In genomic region chr11:117759267-117759666, GRCm38 (mm10) we compare ENCODE assay signal across 24 mouse cellular contexts. TPM values are rescaled to one million over a fixed set of nuclear protein-coding genes. Genes with fewer than 3 reads are reported as not detected.
DNase-seq lines count a peak whose midpoint lies in the region; ATAC-seq and TF ChIP-seq lines count a peak whose summit lies in the region.
"Had no signal": no experiment of that assay in that cellular context is flagged by ENCODE, and none has a peak within 500 bp of the region (broad histone marks: within the 10 kb centered on the region; RNA-seq: fewer than 3 reads in every experiment).

No protein-coding gene starts in this region.

- H3K27ac ChIP-seq in left cerebral cortex, adult 2 months: peak overlapping the region; percentile 32; the same call in 1 of the 2 replicates
- H3K27ac ChIP-seq: embryonic facial prominence, embryonic 13.5 days; hindbrain, embryonic 15.5 days; limb, embryonic 12.5 days; liver, embryonic 12.5 days; midbrain, embryonic 15.5 days had no signal

- no peak overlapping the region for H3K4me3 ChIP-seq in left cerebral cortex, adult 2 months
- H3K4me3 ChIP-seq: embryonic facial prominence, embryonic 13.5 days; hindbrain, embryonic 15.5 days; limb, embryonic 12.5 days; liver, embryonic 12.5 days; midbrain, embryonic 15.5 days had no signal

- ATAC-seq in cerebellum, adult (ENCODE audit: insufficient number of reproducible peaks, low FRiP score, low TSS enrichment): no peak
- ATAC-seq: forebrain, embryonic 14.5 days; liver, embryonic 12.5 days; midbrain, embryonic 15.5 days; Patski had no signal

- no peak for TF ChIP-seq CTCF in left cerebral cortex, adult 2 months (IDR thresholded peaks at IDR 0.05)

- DNase-seq in cerebellum, adult 11 months: peak; percentile 44
- no peak for DNase-seq in left cerebral cortex, adult 2 months (ENCODE audit: extremely low spot score in 1 of 2, low spot score in 2 of 2)
- no peak for DNase-seq in left cerebral cortex, adult 8-10 months (ENCODE audit: low spot score in 2 of 2)
- DNase-seq in cerebellum, postnatal 14 days: peak; percentile 71 to 76
- peak; percentile 12 to 40 for DNase-seq in gastrocnemius, postnatal 4 days (ENCODE audit: low spot score in 2 of 2)
- no peak for DNase-seq in testis, postnatal 10 days (ENCODE audit: low spot score)
- DNase-seq in spleen, postnatal 10 days (ENCODE audit: low spot score in 2 of 2): no peak
- DNase-seq: adrenal gland, postnatal 14 days; heart, adult 18-20 months; heart, postnatal 4 days; kidney, adult 18-20 months; kidney, postnatal 14 days; lung, adult 2 months; retina, postnatal 1 day had no signal

- intact Hi-C loops in left cerebral cortex, adult 2 months (cut with DNase I): no loop called here

RNA-seq across cellular contexts. Expression of gene Tmc8, which starts 22.6 kb away (rescaled TPM):
- 1 to 10 TPM in 1 of 2 experiments, under 1 TPM in 1; 0.88 to 1.3 TPM for total RNA-seq in left cerebral cortex, adult 2 months (2021)
- total RNA-seq in left cerebral cortex, adult 8-10 months (2022): 1 to 10 TPM in 2 of 4 experiments, under 1 TPM in 2; 0.50 to 1.3 (median 0.83) TPM
- total RNA-seq in gastrocnemius, postnatal 4 days (2021): 1 to 10 TPM; 1.8 to 2.0 TPM

RNA-seq across cellular contexts. Expression of gene Tmc6, which starts 22.7 kb away (rescaled TPM):
- 1 to 10 TPM; 7.8 to 9.3 TPM for total RNA-seq in left cerebral cortex, adult 2 months (2021)
- 10 to 100 TPM; 10.2 to 12.3 (median 11.4) TPM for total RNA-seq in left cerebral cortex, adult 8-10 months (2022)
- 10 to 100 TPM; 17.9 to 25.2 TPM for total RNA-seq in gastrocnemius, postnatal 4 days (2021)

RNA-seq across cellular contexts. Expression of gene 6030468B19Rik, which starts 38.2 kb away (rescaled TPM):
- not detected for total RNA-seq in left cerebral cortex, adult 2 months (2021)
- under 1 TPM in 1 of 4 experiments, not detected in 3; 0.34 TPM for total RNA-seq in left cerebral cortex, adult 8-10 months (2022)
- not detected for total RNA-seq in gastrocnemius, postnatal 4 days (2021)
- total RNA-seq: ES-E14; heart, adult 18-20 months; heart, postnatal 4 days; left cerebral cortex, adult 18-20 months had no signal

RNA-seq across cellular contexts. Expression of gene Gm20708, which starts 50.2 kb away (rescaled TPM):
- total RNA-seq in left cerebral cortex, adult 2 months (2021): 1 to 10 TPM; 2.3 to 4.6 TPM
- total RNA-seq in left cerebral cortex, adult 8-10 months (2022): 1 to 10 TPM in 3 of 4 experiments, under 1 TPM in 1; 0.91 to 3.0 (median 1.8) TPM
- total RNA-seq in gastrocnemius, postnatal 4 days (2021): 1 to 10 TPM; 3.3 to 3.6 TPM

RNA-seq across cellular contexts. Expression of gene Syngr2, which starts 50.2 kb away (rescaled TPM):
- total RNA-seq in left cerebral cortex, adult 2 months (2021): 10 to 100 TPM in 1 of 2 experiments, 1 to 10 TPM in 1; 8.7 to 11.1 TPM
- total RNA-seq in left cerebral cortex, adult 8-10 months (2022): 10 to 100 TPM; 12.2 to 23.8 (median 17.1) TPM
- total RNA-seq in gastrocnemius, postnatal 4 days (2021): 10 to 100 TPM; 87.9 to 88.6 TPM

Comparison
In these comparisons a context has a peak if more than half of its experiments do, and no peak if none do; other contexts are left out.
1. DNase-seq: peak in cerebellum, adult 11 months (single experiment), cerebellum, postnatal 14 days (2 of 2) and gastrocnemius, postnatal 4 days (2 of 2); none in left cerebral cortex, adult 2 months (0 of 2), left cerebral cortex, adult 8-10 months (0 of 2), testis, postnatal 10 days (single experiment) and spleen, postnatal 10 days (0 of 2).